Mouse (Mus musculus) embryonic fibroblast, embryonic 13.5 days (primary cell): ENCODE data around the gene Gm15737. TPM values are rescaled to one million over a fixed set of nuclear protein-coding genes. Genes with fewer than 3 reads are reported as not detected.

Source experiments
- H3K27ac ChIP-seq: 2 replicates; pipeline ENCODE4 v1.5.1; 2012; ENCODE audit warnings: low read length, control low read depth, inconsistent platforms; ENCODE audit not compliant: insufficient read depth
- H3K4me1 ChIP-seq: 2 replicates; pipeline ENCODE4 v1.6.1; 2011; ENCODE audit warnings: low read length; ENCODE audit not compliant: control insufficient read depth, insufficient read depth
- H3K4me3 ChIP-seq: 2 replicates; pipeline ENCODE4 v1.5.1; 2011; ENCODE audit warnings: mild to moderate bottlenecking, control low read depth, low read length; ENCODE audit not compliant: insufficient read depth
- CTCF ChIP-seq: IDR thresholded peaks from 2 replicates; pipeline ENCODE4 v1.5.1; 2011; ENCODE audit warnings: mild to moderate bottlenecking, control low read depth, low read length, moderate library complexity, borderline replicate concordance; ENCODE audit not compliant: insufficient read depth
- POLR2A ChIP-seq: IDR thresholded peaks from 2 replicates; pipeline ENCODE4 v1.6.1; 2011; ENCODE audit warnings: low read depth, mild to moderate bottlenecking, control low read depth, low read length, moderate library complexity
- polyA plus RNA-seq: library from polyadenylated mRNA; stranded (reverse); fragments of >200 nt; gene quantifications from 2 replicates; pipeline ENCODE4 v1.2.4, GENCODE M21; 2011; ENCODE audit warnings: low read depth; ENCODE audit not compliant: missing spikeins, insufficient read length

Gm15737 gene
- not detected in 2 replicates for polyA plus RNA-seq

GRCm38 (mm10) chr6:92869089-92869581, at the start of gene Gm15737:
Gm15737 (plus strand) TSS chr6:92869357.
- peaks cover 4% of the 10 kb centered on the region for H3K4me1 ChIP-seq
- TF ChIP-seq POLR2A (no peak), CTCF (no peak)
- H3K27ac ChIP-seq: 0 out of 2 replicates have a peak within 1 kb of the TSS, but pooled peaks have one; percentile 26
- no peak within 1 kb of the TSS for H3K4me3 ChIP-seq

GRCm38 (mm10) chr6:92821606-92822005, 47.6 kb upstream of the Gm15737 start:
- H3K27ac ChIP-seq: no peak overlapping the region
- no peak overlapping the region for H3K4me3 ChIP-seq
- H3K4me1 ChIP-seq: peaks cover 3% of the 10 kb centered on the region; the same call in 1 of the 2 replicates
- no peak for TF ChIP-seq POLR2A
- no peak for TF ChIP-seq CTCF

GRCm38 (mm10) chr6:92822006-92822405, 47.2 kb upstream of the Gm15737 start:
- TF ChIP-seq CTCF: no peak
- no peak for TF ChIP-seq POLR2A
- Histone ChIP-seq H3K27ac (no peak overlapping the region), H3K4me3 (no peak overlapping the region), H3K4me1 (peaks cover 5% of the 10 kb centered on the region; the same call in 1 of the 2 replicates)

- peaks cover 11% of the 10 kb centered on the region for H3K4me1 ChIP-seq
- no peak overlapping the region for H3K27ac ChIP-seq
- no peak for TF ChIP-seq POLR2A
- TF ChIP-seq CTCF: no peak
- H3K4me3 ChIP-seq: no peak overlapping the region
Observed at GRCm38 (mm10) chr6:92823991-92824390, 45.2 kb upstream of the Gm15737 start.

- no peak overlapping the region for H3K4me3 ChIP-seq
- peak overlapping the region; percentile 76; the same call in 1 of the 2 replicates for H3K27ac ChIP-seq
- H3K4me1 ChIP-seq: peaks cover 11% of the 10 kb centered on the region
- no peak for TF ChIP-seq POLR2A
- TF ChIP-seq CTCF: no peak
Observed at GRCm38 (mm10) chr6:92826561-92826960, 42.6 kb upstream of the Gm15737 start.

GRCm38 (mm10) chr6:92827360-92827759, 41.8 kb upstream of the Gm15737 start:
- Histone ChIP-seq H3K4me3 (no peak overlapping the region), H3K27ac (peak overlapping the region; percentile 83), H3K4me1 (peaks cover 7% of the 10 kb centered on the region)
- TF ChIP-seq POLR2A: no peak
- no peak for TF ChIP-seq CTCF

GRCm38 (mm10) chr6:92829148-92829547, 40.0 kb upstream of the Gm15737 start:
- Histone ChIP-seq H3K4me1 (peaks cover 7% of the 10 kb centered on the region), H3K4me3 (no peak overlapping the region), H3K27ac (no peak overlapping the region)
- TF ChIP-seq CTCF: no peak
- no peak for TF ChIP-seq POLR2A

GRCm38 (mm10) chr6:92831106-92831505, 38.1 kb upstream of the Gm15737 start:
- TF ChIP-seq POLR2A (no peak), CTCF (no peak)
- no peak overlapping the region for H3K4me3 ChIP-seq
- H3K4me1 ChIP-seq: peaks cover 7% of the 10 kb centered on the region
- H3K27ac ChIP-seq: no peak overlapping the region

- no peak overlapping the region; the same call in 1 of the 2 replicates for H3K27ac ChIP-seq
- H3K4me1 ChIP-seq: no peaks in the 10 kb centered on the region
- no peak overlapping the region for H3K4me3 ChIP-seq
- TF ChIP-seq POLR2A (no peak), CTCF (no peak)
Observed at GRCm38 (mm10) chr6:92842000-92842399, 27.2 kb upstream of the Gm15737 start.

- H3K27ac ChIP-seq: no peak overlapping the region
- TF ChIP-seq CTCF (no peak), POLR2A (no peak)
- H3K4me1 ChIP-seq: no peaks in the 10 kb centered on the region
- H3K4me3 ChIP-seq: no peak overlapping the region
Observed at GRCm38 (mm10) chr6:92843474-92843873, 25.7 kb upstream of the Gm15737 start.
